Mouse (Mus musculus): ENCODE measurements at regions not wholly inside any gene's neighbourhood (a gene's known extent, or its start where the extent isn't known, plus 50 kb on each side); places are given as distances from the start of the nearest gene placed in this dataset.

DNA sequence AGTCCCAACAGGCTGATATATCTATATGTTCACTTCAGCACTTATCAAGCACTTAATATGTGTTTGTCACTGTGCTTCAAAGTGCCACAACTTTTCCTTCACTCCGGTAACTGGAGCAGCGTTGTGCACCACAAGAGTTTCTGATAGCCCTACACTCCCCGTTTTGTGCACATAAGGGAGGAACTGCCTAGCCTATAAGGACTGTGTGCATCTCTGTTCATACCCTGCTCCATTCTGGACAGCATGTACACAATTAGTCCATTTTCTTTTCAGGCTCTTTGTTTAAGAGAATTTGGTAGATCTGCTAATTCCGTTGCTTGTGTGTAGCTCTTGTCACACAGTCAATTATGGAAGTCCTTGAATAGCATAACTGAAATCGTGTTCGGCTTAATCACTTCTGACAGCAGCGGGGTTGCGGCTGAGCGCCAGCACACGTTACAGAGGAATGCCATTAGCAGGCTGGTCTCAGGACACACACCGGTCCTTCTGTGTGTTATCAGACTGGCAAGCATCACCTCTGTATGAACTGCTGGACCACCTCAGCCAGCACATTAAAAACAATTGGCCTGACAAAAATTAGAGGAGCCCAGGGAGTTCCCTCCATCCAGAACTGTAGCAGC is 144.2 kb downstream of the Cmpk2 start:
- intact Hi-C loops (cut with DNase I), result no loop called here
- no peak for DNase-seq (ENCODE audit: low spot score in 2 of 2)

DNA sequence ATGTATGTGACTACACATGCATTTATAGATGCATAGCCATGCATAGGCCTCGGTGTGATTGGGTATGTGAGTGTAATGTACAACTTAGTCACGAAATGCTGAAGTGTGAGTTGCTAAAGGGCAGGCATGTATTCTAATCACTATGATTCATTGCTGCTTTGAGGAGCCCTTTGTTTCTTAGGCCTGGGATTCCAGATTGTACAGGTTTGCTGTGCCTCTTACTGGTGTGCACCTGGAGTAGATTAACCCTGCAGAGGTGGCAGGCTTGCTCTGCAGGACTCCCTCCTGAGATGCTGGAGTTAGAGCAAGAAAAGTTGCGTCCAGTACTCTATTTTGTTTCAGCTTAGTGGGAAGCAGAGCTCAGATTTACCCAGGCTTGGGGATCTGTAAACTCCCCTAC is 141.1 kb downstream of the Cmpk2 start:
- intact Hi-C loops (cut with DNase I), result no loop called here
- DNase-seq (ENCODE audit: low spot score in 2 of 2), result no peak

DNA sequence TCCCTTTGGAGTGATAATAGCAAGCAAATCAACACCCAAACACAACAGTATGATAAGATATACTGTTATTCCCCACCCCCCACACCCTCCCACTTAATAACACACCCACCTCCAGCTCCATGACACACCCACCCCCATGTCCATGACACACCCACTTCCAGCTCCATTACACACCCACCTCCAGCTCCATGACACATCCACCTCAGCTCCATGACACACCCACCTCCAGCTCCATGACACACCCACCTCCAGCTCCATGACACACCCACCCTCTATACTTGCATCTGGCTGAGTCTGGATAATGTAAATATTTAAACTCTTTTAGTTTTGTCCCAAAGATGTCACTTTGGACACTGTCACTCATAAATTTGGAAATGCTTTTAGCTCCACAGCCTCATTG is 129.5 kb downstream of the Cmpk2 start:
- intact Hi-C loops (cut with DNase I), result no loop called here
- no peak for DNase-seq (ENCODE audit: low spot score in 2 of 2)

DNA sequence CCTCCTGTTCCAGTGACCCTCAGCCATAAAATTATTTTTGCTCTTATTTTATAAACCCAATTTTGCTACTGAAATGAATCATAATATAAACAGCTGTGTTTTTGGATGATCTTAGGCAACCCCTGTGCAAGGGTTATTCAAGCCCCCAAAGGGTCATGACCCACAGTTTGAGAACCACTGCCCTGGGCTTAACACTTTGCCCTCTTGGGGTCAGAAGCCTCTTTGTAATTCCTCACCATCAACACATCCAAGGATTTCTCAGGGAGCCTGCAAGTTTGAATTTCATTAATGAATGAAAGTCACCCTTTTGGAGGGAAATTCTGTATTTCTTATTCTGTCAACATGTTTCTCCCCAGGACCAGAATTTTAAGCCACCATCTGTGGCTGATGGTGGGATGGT is 123.1 kb downstream of the Cmpk2 start:
- intact Hi-C loops (cut with DNase I), result no loop called here
- no peak for DNase-seq (ENCODE audit: low spot score in 2 of 2)

DNA sequence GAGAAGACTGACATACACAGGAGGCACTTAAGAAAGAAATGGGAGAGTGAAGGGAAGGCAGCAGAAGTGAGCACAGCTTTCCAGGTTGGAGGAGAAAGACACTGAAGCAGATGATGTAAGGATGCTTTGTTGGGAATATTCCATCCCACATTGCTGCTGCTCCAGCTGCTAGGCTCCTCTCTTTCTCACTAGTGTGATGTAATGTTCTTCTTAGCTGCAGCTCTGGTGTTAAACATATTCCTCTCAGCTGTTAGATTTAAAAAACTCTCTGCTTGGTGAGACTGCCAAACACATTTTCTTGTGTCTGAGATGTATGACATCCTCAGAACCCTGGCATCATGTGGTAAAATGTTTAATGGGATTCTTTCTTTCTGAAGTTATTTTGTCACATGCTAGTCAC is 120.1 kb downstream of the Cmpk2 start:
- intact Hi-C loops (cut with DNase I), result no loop called here
- peak; percentile 37 to 81 for DNase-seq (ENCODE audit: low spot score in 2 of 2)

DNA sequence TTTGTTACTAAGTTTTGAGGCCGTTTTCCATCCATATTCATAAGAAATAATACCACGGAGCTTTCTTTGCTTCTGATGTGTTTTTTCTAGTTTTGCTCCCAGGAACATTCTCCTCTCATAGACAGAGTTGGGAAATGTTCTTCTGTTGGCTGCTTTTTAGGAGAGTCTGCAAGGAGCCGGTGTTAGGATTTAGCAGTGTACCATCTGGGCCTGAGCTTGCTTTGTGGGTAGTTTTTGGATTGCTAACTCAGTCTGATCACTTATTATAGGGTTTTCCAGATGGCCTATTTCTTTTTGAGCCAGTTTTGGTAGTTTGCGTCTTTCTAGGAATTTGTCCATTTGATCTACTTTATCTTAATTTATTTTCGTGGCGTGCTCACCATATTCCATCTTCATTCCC is 108.4 kb downstream of the Cmpk2 start:
- DNase-seq (ENCODE audit: low spot score in 2 of 2), result peak; percentile 40 to 46
- intact Hi-C loops (cut with DNase I), result no loop called here

DNA sequence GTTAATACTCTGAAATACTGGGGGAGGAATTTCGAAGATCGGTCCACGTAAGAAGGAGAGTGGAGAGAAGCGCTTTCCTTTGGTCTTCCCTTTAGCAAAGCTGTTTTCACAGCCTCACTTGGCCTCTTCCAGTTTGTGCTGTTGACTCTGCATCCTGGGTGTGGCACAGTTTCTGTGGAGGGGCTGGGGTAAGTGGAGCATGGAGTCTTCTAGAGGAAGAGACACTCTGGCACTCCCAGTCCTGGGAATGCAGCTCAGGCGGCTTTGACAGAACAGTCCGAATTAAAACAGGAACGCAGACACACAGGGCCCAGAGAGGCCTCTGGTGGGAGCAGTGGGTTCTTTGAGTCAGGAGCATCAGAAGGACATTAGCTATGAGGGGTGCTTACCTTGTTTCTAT is 102.6 kb downstream of the Cmpk2 start:
- DNase-seq (ENCODE audit: low spot score in 2 of 2), result no peak
- intact Hi-C loops (cut with DNase I), result no loop called here

DNA sequence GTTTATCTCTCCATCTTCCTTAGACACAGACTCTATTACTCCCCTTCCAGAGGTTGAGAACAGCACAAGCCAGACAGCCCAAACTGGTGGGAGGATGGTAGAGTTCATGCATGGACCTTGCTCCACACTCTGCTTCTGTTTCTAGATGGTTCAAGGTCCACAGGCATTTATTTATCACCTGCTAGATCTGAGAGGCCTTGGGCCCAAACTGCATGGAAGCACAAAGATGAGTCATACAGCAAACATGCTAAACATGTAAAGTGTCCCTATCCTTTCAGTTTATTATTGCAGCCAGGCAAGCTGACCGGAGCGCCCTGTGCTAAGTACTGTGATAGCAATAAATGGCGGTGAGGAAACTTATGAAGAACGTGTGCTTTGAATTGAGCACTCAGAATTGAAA is 98.4 kb downstream of the Cmpk2 start:
- no peak for DNase-seq (ENCODE audit: low spot score in 2 of 2)
- intact Hi-C loops (cut with DNase I), result no loop called here

DNA sequence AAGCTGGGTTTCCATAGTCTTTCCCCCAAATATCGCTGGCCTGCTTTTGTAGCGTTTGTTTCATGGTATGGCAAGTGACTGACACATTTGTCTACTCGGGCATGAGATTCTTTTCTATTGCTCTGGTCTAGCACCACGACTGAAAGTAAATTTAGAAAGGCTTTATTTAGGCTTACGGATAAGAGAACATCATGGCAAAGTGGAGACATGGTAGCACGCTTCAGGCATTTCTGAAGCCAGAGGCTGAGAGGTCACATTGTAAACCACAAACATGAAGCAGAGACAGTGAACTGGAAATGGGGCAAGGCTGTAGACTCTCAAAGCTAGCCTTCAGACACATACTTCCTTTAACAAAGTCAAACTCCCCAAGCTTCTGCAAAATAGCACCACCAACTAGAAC is 93.9 kb downstream of the Cmpk2 start:
- DNase-seq (ENCODE audit: low spot score in 2 of 2), result no peak
- intact Hi-C loops (cut with DNase I), result no loop called here

DNA sequence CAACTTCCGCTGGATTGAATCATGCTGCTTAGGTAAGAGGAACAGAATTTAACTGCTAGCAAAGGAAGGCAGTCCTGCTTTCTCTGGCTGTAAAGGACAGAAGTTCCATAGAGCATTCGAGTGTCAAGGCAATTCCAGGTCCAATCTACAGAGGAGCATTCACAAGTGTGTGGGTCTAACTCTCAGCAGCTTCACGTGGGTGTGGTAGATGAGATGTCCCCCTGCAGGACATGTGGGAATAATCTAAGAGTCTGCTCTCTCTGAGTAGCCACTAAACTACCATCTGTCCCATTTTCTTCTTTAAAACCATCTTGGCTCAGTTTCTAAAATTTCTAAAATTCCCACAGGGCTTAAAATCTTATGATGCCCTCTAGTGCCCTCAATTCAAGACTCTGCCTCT is 90.6 kb downstream of the Cmpk2 start:
- intact Hi-C loops (cut with DNase I), result no loop called here
- peak in 1 of 2 experiments; percentile 48 for DNase-seq (ENCODE audit: low spot score in 2 of 2)

DNA sequence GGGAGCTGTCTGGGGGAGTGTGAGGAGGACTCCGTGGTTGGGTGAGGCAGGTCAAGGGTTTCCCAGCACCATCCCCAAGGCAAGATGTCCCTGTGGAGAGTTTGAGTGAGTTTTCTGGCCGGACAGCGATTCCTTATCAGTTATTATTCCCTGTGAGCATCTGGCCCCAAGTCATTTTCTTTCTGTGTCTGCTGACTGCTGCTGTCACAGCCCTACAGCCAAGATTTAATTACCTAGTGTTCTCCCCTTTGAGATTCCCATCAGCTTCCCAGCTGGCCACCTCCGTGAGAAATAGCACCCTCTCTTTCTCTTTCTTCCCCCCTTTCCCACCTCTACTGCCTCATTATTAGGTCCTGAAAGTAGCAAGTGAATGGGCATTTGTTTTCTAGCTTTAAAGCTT is 88.4 kb downstream of the Cmpk2 start:
- intact Hi-C loops (cut with DNase I), result no loop called here
- DNase-seq (ENCODE audit: low spot score in 2 of 2), result no peak

DNA sequence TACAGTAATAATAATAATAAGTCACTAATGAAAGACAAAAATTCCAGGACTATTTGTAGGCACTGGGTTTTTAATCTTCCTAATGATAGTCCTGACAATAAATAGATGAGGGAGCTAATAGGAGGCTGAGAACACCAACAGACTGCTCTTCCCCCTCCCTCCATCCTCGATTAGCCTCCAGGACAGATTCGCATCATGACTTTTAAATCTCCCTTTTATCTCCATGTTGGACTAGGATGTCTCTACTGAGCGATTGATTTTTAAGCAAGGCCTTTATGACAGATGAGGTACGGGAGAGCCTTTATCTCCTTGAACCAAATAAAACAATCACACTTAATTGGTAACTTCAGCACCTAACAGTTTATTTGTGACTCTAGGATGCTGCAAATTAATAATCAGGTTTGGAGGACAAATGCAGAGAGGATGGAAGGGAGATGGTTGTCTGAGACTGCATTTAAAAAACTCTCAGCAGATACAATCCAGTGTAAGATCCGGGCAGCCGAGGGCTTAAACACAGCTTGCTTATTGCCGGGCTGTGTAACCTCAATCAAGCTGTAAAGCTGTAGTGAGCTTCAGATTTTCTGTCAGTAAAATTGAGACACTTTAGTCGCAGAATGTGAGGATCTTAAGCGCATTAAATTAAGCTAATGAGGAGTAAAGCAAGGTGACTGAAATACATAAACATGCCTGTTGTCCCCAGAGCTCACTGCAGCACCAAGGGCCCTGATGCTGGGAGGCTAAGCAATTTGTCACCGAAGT is 82.3 kb downstream of the Cmpk2 start:
- intact Hi-C loops (cut with DNase I), result no loop called here
- DNase-seq (ENCODE audit: low spot score in 2 of 2), result no peak

DNA sequence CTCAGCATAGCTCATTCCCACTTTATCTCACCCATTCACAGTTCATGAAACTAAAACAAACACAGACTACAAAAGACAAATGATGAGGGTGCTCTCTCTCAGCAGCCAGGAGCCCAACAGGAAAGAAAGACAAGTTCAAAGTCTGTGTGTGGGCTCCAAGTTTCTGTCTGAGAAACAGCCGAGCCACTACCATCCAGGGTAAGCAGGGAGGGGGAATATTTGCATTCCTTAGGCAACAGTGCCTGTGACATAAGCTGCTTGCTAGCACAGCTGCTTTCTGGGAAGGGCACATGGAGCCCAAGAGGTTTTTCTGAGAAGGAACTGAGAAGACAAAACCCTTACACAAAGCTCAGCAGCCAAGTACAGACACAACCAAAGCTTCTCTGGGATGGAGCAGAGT is 78.5 kb downstream of the Cmpk2 start:
- intact Hi-C loops (cut with DNase I), result no loop called here
- no peak for DNase-seq (ENCODE audit: low spot score in 2 of 2)

DNA sequence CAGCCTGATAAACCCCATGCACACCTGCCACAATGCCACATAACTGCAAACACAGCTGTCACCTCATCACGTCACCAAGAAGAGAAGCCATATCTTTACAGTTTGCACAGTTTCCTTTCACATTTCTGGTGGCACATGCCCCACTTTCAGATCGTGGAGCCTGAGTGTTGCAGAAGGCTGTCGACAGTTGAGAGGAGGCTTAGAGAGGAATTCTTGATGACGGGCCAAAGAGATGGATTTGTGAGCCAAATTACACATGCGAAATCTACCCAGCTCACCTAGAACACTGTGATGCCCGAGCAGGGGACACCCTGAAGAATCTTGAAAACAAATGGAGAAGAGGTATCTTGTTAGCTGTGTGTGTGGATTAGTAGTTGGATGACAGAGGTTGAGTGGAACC is 77.4 kb downstream of the Cmpk2 start:
- intact Hi-C loops (cut with DNase I), result no loop called here
- peak in 1 of 2 experiments; percentile 46 for DNase-seq (ENCODE audit: low spot score in 2 of 2)

DNA sequence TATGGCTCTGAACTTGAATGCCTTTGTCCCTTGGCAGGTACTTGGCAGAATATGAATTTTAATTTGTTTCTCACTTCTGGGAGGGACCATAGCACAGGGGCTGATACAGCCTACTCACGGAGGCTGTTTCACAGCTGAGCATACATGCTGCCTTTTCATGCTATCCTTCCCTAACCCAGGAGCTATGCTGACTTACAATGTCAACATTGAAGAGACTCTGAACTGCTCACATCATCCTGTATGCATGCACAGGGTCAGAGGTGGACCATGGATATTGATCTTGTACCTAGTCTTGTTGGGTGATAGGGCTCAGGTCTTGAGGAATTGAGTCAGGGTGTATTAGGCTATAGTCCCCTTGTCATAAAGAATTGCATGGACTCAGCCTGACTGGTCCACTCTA is 74.5 kb downstream of the Cmpk2 start:
- intact Hi-C loops (cut with DNase I), result no loop called here
- DNase-seq (ENCODE audit: low spot score in 2 of 2), result no peak

DNA sequence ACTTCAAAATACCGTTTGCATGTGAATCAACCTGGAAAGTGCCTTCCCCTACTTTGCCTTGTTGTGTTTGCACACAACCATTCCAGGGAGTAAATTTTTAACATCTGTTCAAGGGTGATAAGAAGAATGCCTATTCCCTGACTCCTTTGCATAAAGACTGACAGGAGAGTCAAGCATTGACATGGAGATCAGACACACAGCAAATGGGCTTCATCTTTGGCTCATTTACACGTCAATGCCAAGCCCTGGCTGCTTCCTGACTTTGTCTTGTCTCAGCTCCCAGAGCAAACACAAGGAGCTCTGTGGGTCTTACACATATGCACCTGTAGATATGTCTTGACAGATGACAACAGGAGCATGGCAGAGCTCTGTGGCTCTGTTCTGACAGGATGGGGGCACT is 73.4 kb downstream of the Cmpk2 start:
- intact Hi-C loops (cut with DNase I), result no loop called here
- DNase-seq (ENCODE audit: low spot score in 2 of 2), result no peak

DNA sequence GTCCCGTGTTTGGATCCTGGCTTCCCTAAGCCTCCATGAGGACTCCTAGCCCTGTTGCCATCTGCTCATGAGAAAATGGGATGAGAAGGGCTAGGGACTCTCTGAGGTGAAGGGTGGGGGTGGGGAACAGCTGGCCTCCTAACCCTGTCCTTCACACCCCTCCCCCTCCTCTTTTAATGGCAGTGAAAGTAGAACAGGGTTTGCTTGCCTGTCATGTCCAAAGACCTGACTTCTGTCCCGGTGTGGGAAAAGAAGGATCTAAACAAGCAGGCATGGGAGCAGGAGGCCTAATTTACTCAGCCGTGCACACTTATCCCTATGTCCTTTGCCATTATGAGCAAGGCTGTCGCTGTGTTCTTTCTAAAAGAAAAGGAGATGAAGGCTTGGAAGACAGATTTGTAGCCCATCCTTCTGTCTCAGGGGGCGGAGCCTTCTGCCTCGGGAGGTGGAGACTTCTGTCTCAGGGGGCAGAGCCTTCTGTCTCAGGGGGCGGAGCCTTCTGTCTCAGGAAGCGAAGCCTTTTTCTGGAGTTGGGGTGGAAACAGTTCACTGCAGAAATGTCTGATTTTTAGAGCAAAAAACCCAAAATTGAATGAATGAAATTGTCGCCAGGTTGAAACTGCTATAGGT is 66.4 kb downstream of the Cmpk2 start:
- no peak for DNase-seq (ENCODE audit: low spot score in 2 of 2)
- intact Hi-C loops (cut with DNase I), result loop anchor here (10.0 kb wide), 1 partner anchor 599 kb away; no protein-coding TSS in a partner anchor

DNA sequence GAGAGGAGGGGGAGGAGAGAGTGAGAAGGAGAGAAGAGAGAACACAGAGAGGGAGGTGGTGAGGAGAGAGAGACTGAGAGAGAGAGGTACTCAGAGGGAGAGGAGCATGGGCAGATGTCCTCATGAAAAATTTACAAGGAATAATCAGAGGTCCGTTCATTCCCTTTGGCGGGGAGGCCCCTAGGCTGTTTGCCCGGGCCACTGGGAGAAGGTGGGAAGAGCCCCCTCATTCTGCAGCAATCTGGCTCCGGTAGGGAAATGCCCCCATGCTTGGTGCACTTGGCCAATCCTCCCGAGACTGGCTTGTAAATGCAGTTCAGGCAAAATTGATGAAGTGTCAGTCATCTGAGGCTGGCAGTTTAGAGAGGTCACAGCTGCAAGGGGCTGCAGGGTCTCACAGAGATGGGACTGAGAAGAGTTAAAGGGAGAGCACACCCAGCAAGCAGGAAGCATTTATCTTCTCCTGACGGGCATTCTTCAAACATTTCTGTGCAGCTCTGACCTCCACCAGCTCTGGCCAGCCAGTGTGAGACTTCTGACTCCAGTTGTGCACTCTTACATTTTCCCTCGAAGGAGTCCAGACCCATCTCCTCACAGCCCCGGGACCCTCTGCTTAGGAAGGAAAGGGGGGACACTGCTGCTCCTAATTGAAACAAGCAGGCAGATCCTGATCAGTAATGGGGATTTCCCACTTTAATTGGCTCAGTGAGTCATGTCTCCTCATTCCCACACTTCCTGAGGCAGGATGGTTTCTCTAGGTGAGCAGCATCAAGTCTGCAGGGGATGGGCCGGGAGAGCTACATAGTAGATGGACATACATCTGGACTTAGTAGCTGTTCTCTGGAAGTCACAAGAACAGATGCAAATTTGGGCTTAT is 65.5 kb downstream of the Cmpk2 start:
- DNase-seq (ENCODE audit: low spot score in 2 of 2), result no peak
- intact Hi-C loops (cut with DNase I), result loop anchor here (10.0 kb wide), 1 partner anchor 600 kb away; no protein-coding TSS in a partner anchor

DNA sequence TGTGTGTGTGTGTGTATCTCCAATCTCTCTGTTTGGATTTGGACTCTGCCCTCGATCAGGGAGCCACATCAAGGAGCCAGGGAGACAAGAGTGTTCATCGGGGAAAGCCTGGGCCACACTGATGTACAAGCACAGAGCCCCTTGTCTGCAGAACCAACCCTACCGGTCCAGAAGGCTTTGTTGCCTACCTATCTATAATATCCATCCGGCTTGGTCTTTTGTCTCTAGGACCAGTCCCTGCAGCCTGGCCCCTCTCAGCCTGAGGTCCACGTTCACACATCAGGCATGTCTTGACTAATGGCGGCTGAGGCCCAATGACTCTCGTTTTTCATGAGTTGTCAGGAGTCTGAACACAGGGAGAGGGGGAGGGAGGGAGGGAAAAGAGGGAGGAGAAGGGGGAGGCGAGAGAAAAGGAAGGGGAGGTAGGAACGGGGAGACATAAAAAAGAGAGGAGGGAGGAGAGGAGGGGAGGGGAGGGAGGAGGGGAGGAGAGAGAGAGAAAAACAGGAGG is 64.7 kb downstream of the Cmpk2 start:
- intact Hi-C loops (cut with DNase I), result loop anchor here (1.0 to 10.0 kb wide), 3 partner anchors 601 to 1899 kb away; no protein-coding TSS in a partner anchor
- DNase-seq (ENCODE audit: low spot score in 2 of 2), result no peak

Data from left cerebral cortex, postnatal 14 days (tissue).